Mouse (Mus musculus): ENCODE results near the gene Satb1. TPM values are rescaled to one million over a fixed set of nuclear protein-coding genes. Genes with fewer than 3 reads are reported as not detected.

Satb1 gene
- polyA plus RNA-seq, 1 experiment from 2014 or later = 8.2 TPM

- 75% methylated on average over 2 of the region's 2 CpGs for WGBS
- Histone ChIP-seq H3K27ac (ENCODE audit: low read length) (no peak overlapping the region), H3K27me3 (ENCODE audit: control insufficient read depth, insufficient read depth, low read depth, low read length) (no peaks in the 10 kb centered on the region), H3K4me1 (replicated peaks; ENCODE audit: control insufficient read depth, insufficient read depth, low read length) (no peaks in the 10 kb centered on the region; the same call in none of the 2 replicates), H3K36me3 (ENCODE audit: control insufficient read depth, insufficient read depth, low read length) (no peaks in the 10 kb centered on the region), H3K9me3 (ENCODE audit: control insufficient read depth, low read length) (no peaks in the 10 kb centered on the region), H3K9ac (ENCODE audit: low read length) (no peak overlapping the region), H3K4me3 (ENCODE audit: low read length) (no peak overlapping the region), H3K4me2 (ENCODE audit: low read depth, low read length) (no peak overlapping the region)
- ATAC-seq (ENCODE audit: low read depth) = no peak
Observed at GRCm38 (mm10) chr17:51787955-51788354, 45.1 kb downstream of the Satb1 start.

DNA sequence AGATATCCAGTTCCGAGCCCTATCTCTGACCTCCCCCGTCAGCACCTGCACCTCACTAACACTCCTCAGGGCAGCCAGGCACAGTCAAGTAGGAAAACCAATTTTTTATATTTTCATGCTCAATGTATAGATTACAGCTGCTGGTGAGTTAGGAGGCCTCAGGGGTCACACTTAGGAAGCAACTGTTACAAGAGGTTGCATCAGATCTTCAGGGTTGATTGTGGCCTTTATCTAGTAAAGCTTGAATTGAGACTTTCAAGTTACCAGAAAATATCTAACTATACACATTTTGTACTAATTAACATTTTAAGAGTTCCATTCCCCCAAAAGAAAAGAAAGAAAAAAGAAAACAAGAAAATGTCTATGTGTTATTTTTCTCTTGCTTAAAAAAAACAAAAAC lies 47.0 kb downstream of the Satb1 start:
- H3K4me3 ChIP-seq (ENCODE audit: low read length) = no peak overlapping the region
- no peak overlapping the region for H3K27ac ChIP-seq (ENCODE audit: low read length)
- H3K9me3 ChIP-seq (ENCODE audit: control insufficient read depth, low read length) = no peaks in the 10 kb centered on the region
- no peak overlapping the region for H3K9ac ChIP-seq (ENCODE audit: low read length)
- H3K27me3 ChIP-seq (ENCODE audit: control insufficient read depth, insufficient read depth, low read depth, low read length) = no peaks in the 10 kb centered on the region
- H3K4me2 ChIP-seq (ENCODE audit: low read depth, low read length) = no peak overlapping the region
- WGBS = 76% methylated on average over 2 of the region's 2 CpGs
- no peaks in the 10 kb centered on the region; the same call in none of the 2 replicates for H3K4me1 ChIP-seq (replicated peaks; ENCODE audit: control insufficient read depth, insufficient read depth, low read length)
- no peak for ATAC-seq (ENCODE audit: low read depth)
- H3K36me3 ChIP-seq (ENCODE audit: control insufficient read depth, insufficient read depth, low read length) = no peaks in the 10 kb centered on the region

DNA sequence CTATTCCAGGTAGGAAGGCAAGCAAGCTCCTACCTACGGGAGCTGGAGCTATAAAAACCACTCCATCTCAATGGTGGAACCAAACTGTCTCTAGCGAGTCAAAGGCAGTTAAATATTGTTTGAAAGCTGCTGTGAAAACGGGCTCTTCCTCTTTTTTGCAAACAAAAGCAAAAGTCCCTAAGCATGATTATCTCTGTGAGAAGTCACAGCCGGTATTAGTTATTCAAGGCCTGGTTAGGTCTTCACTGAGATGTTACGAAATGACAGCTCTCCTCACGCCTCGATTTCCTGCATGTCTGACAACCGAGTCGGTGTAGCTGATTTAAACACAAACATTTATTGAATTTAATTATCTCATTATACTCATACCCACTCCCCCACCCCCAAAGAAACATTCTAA lies 48.2 kb downstream of the Satb1 start:
- Histone ChIP-seq H3K4me2 (ENCODE audit: low read depth, low read length) (no peak overlapping the region), H3K9ac (ENCODE audit: low read length) (no peak overlapping the region), H3K9me3 (ENCODE audit: control insufficient read depth, low read length) (no peaks in the 10 kb centered on the region), H3K27ac (ENCODE audit: low read length) (no peak overlapping the region), H3K4me1 (replicated peaks; ENCODE audit: control insufficient read depth, insufficient read depth, low read length) (no peaks in the 10 kb centered on the region; the same call in none of the 2 replicates), H3K4me3 (ENCODE audit: low read length) (no peak overlapping the region), H3K27me3 (ENCODE audit: control insufficient read depth, insufficient read depth, low read depth, low read length) (no peaks in the 10 kb centered on the region), H3K36me3 (ENCODE audit: control insufficient read depth, insufficient read depth, low read length) (no peaks in the 10 kb centered on the region)
- no peak for ATAC-seq (ENCODE audit: low read depth)
- WGBS = 61% methylated on average over 9 of the region's 9 CpGs

GRCm38 (mm10) chr17:51783591-51784279 lies 49.4 kb downstream of the Satb1 start:
- no peaks in the 10 kb centered on the region for H3K27me3 ChIP-seq (ENCODE audit: control insufficient read depth, insufficient read depth, low read depth, low read length)
- no peak overlapping the region for H3K4me3 ChIP-seq (ENCODE audit: low read length)
- no peaks in the 10 kb centered on the region; the same call in none of the 2 replicates for H3K4me1 ChIP-seq (replicated peaks; ENCODE audit: control insufficient read depth, insufficient read depth, low read length)
- 57% methylated on average over 8 of the region's 8 CpGs for WGBS
- no peak overlapping the region for H3K9ac ChIP-seq (ENCODE audit: low read length)
- H3K4me2 ChIP-seq (ENCODE audit: low read depth, low read length) = no peak overlapping the region
- no peak overlapping the region for H3K27ac ChIP-seq (ENCODE audit: low read length)
- no peaks in the 10 kb centered on the region for H3K36me3 ChIP-seq (ENCODE audit: control insufficient read depth, insufficient read depth, low read length)
- ATAC-seq (ENCODE audit: low read depth) = peak; percentile 85
- H3K9me3 ChIP-seq (ENCODE audit: control insufficient read depth, low read length) = no peaks in the 10 kb centered on the region

DNA sequence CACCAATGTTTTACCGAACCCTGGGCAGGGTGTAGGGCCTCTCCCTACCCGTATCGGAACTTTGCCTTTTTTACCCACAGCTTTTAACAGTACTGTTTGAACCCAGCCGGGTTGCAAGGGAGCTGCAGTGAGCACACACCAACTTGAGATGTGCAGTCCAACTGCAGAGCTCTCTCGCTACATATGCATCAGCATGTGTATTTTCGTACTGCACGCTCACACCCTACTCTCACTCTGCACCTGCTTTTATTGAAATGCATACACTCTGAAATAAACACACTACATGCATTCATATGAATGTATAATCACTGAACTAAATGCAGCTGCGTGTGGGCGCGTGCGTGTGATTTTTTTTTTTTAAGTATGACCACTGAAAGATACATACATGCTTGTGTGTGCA lies 53.1 kb downstream of the Satb1 start:
- Histone ChIP-seq H3K36me3 (ENCODE audit: control insufficient read depth, insufficient read depth, low read length) (0 out of 2 replicates have a peak, but pooled peaks cover 2% of the 10 kb centered on the region), H3K4me1 (replicated peaks; ENCODE audit: control insufficient read depth, insufficient read depth, low read length) (no peaks in the 10 kb centered on the region; the same call in 1 of the 2 replicates), H3K4me3 (ENCODE audit: low read length) (no peak overlapping the region), H3K9me3 (ENCODE audit: control insufficient read depth, low read length) (no peaks in the 10 kb centered on the region), H3K4me2 (ENCODE audit: low read depth, low read length) (no peak overlapping the region), H3K27me3 (ENCODE audit: control insufficient read depth, insufficient read depth, low read depth, low read length) (no peaks in the 10 kb centered on the region), H3K9ac (ENCODE audit: low read length) (no peak overlapping the region), H3K27ac (ENCODE audit: low read length) (no peak overlapping the region)
- no peak for ATAC-seq (ENCODE audit: low read depth)
- 92% methylated on average over 11 of the region's 11 CpGs for WGBS

DNA sequence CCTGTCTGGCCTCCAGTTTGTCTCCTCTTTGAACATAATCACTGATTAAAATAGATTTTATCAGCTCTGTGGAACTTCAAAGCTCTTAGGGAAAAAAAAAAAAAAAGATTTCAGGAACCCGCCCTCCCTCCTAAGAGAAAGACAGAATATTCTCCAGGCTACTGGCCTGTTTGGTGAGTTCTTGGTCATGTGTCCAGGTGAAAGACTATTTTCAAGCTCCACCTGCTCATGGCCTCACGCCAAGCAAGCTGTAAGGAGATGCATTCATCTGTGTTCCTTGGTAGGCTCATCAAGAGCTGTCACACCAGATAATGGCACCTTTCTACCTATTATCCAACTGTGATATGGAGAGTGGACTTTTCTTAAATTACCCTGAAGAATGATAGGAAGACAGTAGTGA lies 54.1 kb downstream of the Satb1 start:
- Histone ChIP-seq H3K27ac (ENCODE audit: low read length) (no peak overlapping the region), H3K4me3 (ENCODE audit: low read length) (no peak overlapping the region), H3K9me3 (ENCODE audit: control insufficient read depth, low read length) (no peaks in the 10 kb centered on the region), H3K27me3 (ENCODE audit: control insufficient read depth, insufficient read depth, low read depth, low read length) (no peaks in the 10 kb centered on the region), H3K36me3 (ENCODE audit: control insufficient read depth, insufficient read depth, low read length) (0 out of 2 replicates have a peak, but pooled peaks cover 2% of the 10 kb centered on the region), H3K9ac (ENCODE audit: low read length) (no peak overlapping the region), H3K4me1 (replicated peaks; ENCODE audit: control insufficient read depth, insufficient read depth, low read length) (no peaks in the 10 kb centered on the region), H3K4me2 (ENCODE audit: low read depth, low read length) (no peak overlapping the region)
- WGBS = 60% methylated on average over 2 of the region's 2 CpGs
- no peak for ATAC-seq (ENCODE audit: low read depth)

- no peak for ATAC-seq (ENCODE audit: low read depth)
- no peak overlapping the region for H3K4me2 ChIP-seq (ENCODE audit: low read depth, low read length)
- H3K4me3 ChIP-seq (ENCODE audit: low read length) = no peak overlapping the region
- H3K9me3 ChIP-seq (ENCODE audit: control insufficient read depth, low read length) = no peaks in the 10 kb centered on the region
- no peak overlapping the region for H3K27ac ChIP-seq (ENCODE audit: low read length)
- no peaks in the 10 kb centered on the region for H3K27me3 ChIP-seq (ENCODE audit: control insufficient read depth, insufficient read depth, low read depth, low read length)
- no peaks in the 10 kb centered on the region for H3K4me1 ChIP-seq (replicated peaks; ENCODE audit: control insufficient read depth, insufficient read depth, low read length)
- WGBS = 66% methylated on average over 1 of the region's 1 CpGs
- H3K36me3 ChIP-seq (ENCODE audit: control insufficient read depth, insufficient read depth, low read length) = 0 out of 2 replicates have a peak, but pooled peaks cover 4% of the 10 kb centered on the region
- H3K9ac ChIP-seq (ENCODE audit: low read length) = no peak overlapping the region
Observed at GRCm38 (mm10) chr17:51777813-51778212, 55.3 kb downstream of the Satb1 start.

DNA sequence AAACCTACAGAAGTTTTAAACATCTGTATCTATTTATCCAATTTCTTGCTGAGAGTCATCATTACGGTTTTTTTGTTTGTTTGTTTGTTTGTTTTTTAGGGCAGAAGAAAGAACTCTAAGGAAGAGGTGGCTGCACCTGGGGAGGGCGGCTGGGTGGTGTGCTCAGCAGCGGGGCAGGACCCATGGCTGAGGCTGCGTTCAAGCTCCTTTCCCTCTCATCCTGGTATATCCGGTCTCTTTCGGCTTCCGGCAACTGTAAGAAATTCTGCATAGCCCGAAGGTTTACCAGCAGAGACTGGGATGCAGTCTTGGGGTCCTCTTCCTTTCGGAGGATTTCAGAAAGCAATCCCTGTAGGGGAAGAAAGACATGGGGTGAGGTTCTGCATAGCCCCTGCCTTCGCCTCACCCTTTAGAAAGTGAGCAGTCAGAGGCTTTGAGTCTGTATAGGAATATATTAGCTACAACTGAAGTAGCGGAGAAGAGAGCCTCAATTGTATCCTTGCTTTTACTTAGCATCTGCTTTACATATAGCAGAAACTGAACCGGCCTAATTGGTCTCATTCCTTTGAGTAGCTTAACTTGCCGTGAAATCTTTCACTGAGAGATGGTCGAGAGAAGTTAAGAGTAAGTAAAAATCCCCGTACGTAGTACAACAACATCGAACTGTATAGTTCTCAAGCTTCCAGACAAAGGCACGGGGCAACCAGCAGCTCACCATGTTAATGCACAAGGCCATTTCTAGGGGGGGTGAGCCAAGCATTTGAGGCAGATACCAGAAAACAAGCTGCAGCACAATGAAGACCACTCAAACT lies 57.8 kb downstream of the Satb1 start:
- Histone ChIP-seq H3K4me1 (replicated peaks; ENCODE audit: control insufficient read depth, insufficient read depth, low read length) (no peaks in the 10 kb centered on the region), H3K9ac (ENCODE audit: low read length) (no peak overlapping the region), H3K9me3 (ENCODE audit: control insufficient read depth, low read length) (no peaks in the 10 kb centered on the region), H3K4me2 (ENCODE audit: low read depth, low read length) (no peak overlapping the region), H3K4me3 (ENCODE audit: low read length) (no peak overlapping the region), H3K27me3 (ENCODE audit: control insufficient read depth, insufficient read depth, low read depth, low read length) (no peaks in the 10 kb centered on the region), H3K36me3 (ENCODE audit: control insufficient read depth, insufficient read depth, low read length) (0 out of 2 replicates have a peak, but pooled peaks cover 4% of the 10 kb centered on the region), H3K27ac (ENCODE audit: low read length) (no peak overlapping the region)
- no peak for ATAC-seq (ENCODE audit: low read depth)
- 93% methylated on average over 18 of the region's 18 CpGs for WGBS

- ATAC-seq (ENCODE audit: low read depth) = no peak
Observed at GRCm38 (mm10) chr17:51763600-51763999, 69.5 kb downstream of the Satb1 start.

More at GRCm38 (mm10) chr17:51763600-51763999, 69.5 kb downstream of the Satb1 start:
- Histone ChIP-seq H3K9me3 (ENCODE audit: control insufficient read depth, low read length) (no peaks in the 10 kb centered on the region), H3K4me1 (replicated peaks; ENCODE audit: control insufficient read depth, insufficient read depth, low read length) (no peaks in the 10 kb centered on the region), H3K4me3 (ENCODE audit: low read length) (no peak overlapping the region), H3K27ac (ENCODE audit: low read length) (no peak overlapping the region), H3K27me3 (ENCODE audit: control insufficient read depth, insufficient read depth, low read depth, low read length) (no peaks in the 10 kb centered on the region), H3K36me3 (ENCODE audit: control insufficient read depth, insufficient read depth, low read length) (no peaks in the 10 kb centered on the region), H3K9ac (ENCODE audit: low read length) (no peak overlapping the region), H3K4me2 (ENCODE audit: low read depth, low read length) (no peak overlapping the region)
- WGBS = 88% methylated on average over 8 of the region's 8 CpGs

Data from lung, embryonic 16.5 days (tissue).